Mouse (Mus musculus): ENCODE data around the gene Ppp1r1b. TPM values are rescaled to one million over a fixed set of nuclear protein-coding genes. Genes with fewer than 3 reads are reported as not detected.

The Ppp1r1b gene
- polyA plus RNA-seq, 2 experiments = 0.04 to 0.17 TPM

GRCm38 (mm10) chr11:98360866-98361521, 12.8 kb downstream of the Ppp1r1b start:
- Histone ChIP-seq H3K36me3 (replicated peaks; ENCODE audit: control insufficient read depth, insufficient read depth, low read depth) (no peaks in the 10 kb centered on the region), H3K9ac (replicated peaks) (no peak overlapping the region), H3K9me3 (ENCODE audit: control insufficient read depth, low read length) (no peaks in the 10 kb centered on the region), H3K27ac (no peak overlapping the region), H3K4me1 (replicated peaks; ENCODE audit: control insufficient read depth in 2 of 2, insufficient read depth in 2 of 2, low read length in 1 of 2) (peaks cover 9 to 19% of the 10 kb centered on the region in 2 experiments), H3K4me3 (ENCODE audit: insufficient read depth in 1 of 2, low read depth in 2 of 2, low read length in 2 of 2) (no peak overlapping the region), H3K4me2 (ENCODE audit: low read depth) (no peak overlapping the region), H3K27me3 (ENCODE audit: control insufficient read depth, insufficient read depth, low read length) (no peaks in the 10 kb centered on the region)
- TF ChIP-seq EP300 (IDR thresholded peaks at IDR 0.05; ENCODE audit: low read depth) (no peak), CTCF (IDR thresholded peaks at IDR 0.05; ENCODE audit: low read depth) (no peak)
- 53% methylated on average over 9 of the region's 9 CpGs for WGBS (ENCODE audit: insufficient replicate concordance)
- no peak for DNase-seq (ENCODE audit: low read depth in 3 of 3, low spot score in 3 of 3)
- no peak for ATAC-seq (ENCODE audit: insufficient read depth)

GRCm38 (mm10) chr11:98363817-98364216, 15.6 kb downstream of the Ppp1r1b start:
- ATAC-seq (ENCODE audit: insufficient read depth) (no peak), DNase-seq (ENCODE audit: low read depth in 3 of 3, low spot score in 3 of 3) (no peak)
- no peak overlapping the region for H3K9ac ChIP-seq (replicated peaks)
- H3K27ac ChIP-seq = no peak overlapping the region
- H3K9me3 ChIP-seq (ENCODE audit: control insufficient read depth, low read length) = no peaks in the 10 kb centered on the region
- TF ChIP-seq EP300 (IDR thresholded peaks at IDR 0.05; ENCODE audit: low read depth) (no peak), CTCF (IDR thresholded peaks at IDR 0.05; ENCODE audit: low read depth) (no peak)
- no peak overlapping the region for H3K4me2 ChIP-seq (ENCODE audit: low read depth)
- H3K4me1 ChIP-seq (replicated peaks; ENCODE audit: control insufficient read depth in 2 of 2, insufficient read depth in 2 of 2, low read length in 1 of 2) = peaks cover 3 to 7% of the 10 kb centered on the region in 2 experiments; a peak in 3 of 4 replicates
- no peaks in the 10 kb centered on the region for H3K27me3 ChIP-seq (ENCODE audit: control insufficient read depth, insufficient read depth, low read length)
- H3K4me3 ChIP-seq (ENCODE audit: insufficient read depth in 1 of 2, low read depth in 2 of 2, low read length in 2 of 2) = no peak overlapping the region
- no peaks in the 10 kb centered on the region for H3K36me3 ChIP-seq (replicated peaks; ENCODE audit: control insufficient read depth, insufficient read depth, low read depth)
- WGBS (ENCODE audit: insufficient replicate concordance) = 78% methylated on average over 5 of the region's 5 CpGs

DNA sequence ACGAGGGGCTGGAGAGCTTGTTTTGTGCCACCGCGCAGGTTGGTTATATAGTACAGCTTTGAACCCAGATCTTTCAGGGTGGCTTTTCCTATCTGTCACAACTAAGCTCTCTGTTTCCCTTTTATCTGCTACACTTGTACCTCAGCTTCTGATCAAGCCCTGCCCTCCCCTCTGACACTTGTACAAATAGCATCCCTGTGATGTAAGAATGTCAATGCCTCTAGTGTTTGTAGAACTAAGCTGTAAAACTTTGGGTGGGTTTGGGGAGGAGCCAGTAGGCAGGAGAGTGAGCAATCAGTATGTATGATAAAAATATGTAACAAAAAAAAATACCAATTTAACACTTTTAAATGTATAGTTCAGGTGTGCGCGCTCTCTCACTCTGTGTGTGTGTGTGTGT, 16.2 kb downstream of the Ppp1r1b start:
- no peaks in the 10 kb centered on the region for H3K36me3 ChIP-seq (replicated peaks; ENCODE audit: control insufficient read depth, insufficient read depth, low read depth)
- ATAC-seq (ENCODE audit: insufficient read depth) (no peak), DNase-seq (ENCODE audit: low read depth in 3 of 3, low spot score in 3 of 3) (no peak)
- H3K4me2 ChIP-seq (ENCODE audit: low read depth) = no peak overlapping the region
- no peak for TF ChIP-seq EP300 (IDR thresholded peaks at IDR 0.05; ENCODE audit: low read depth)
- no peak for TF ChIP-seq CTCF (IDR thresholded peaks at IDR 0.05; ENCODE audit: low read depth)
- peaks cover under 1 to 1% of the 10 kb centered on the region in 2 experiments; a peak in 2 of 4 replicates for H3K4me1 ChIP-seq (replicated peaks; ENCODE audit: control insufficient read depth in 2 of 2, insufficient read depth in 2 of 2, low read length in 1 of 2)
- H3K9me3 ChIP-seq (ENCODE audit: control insufficient read depth, low read length) = no peaks in the 10 kb centered on the region
- no peak overlapping the region for H3K9ac ChIP-seq (replicated peaks)
- no peaks in the 10 kb centered on the region for H3K27me3 ChIP-seq (ENCODE audit: control insufficient read depth, insufficient read depth, low read length)
- WGBS (ENCODE audit: insufficient replicate concordance) = 86% methylated on average over 5 of the region's 5 CpGs
- no peak overlapping the region for H3K4me3 ChIP-seq (ENCODE audit: insufficient read depth in 1 of 2, low read depth in 2 of 2, low read length in 2 of 2)
- H3K27ac ChIP-seq = no peak overlapping the region

DNA sequence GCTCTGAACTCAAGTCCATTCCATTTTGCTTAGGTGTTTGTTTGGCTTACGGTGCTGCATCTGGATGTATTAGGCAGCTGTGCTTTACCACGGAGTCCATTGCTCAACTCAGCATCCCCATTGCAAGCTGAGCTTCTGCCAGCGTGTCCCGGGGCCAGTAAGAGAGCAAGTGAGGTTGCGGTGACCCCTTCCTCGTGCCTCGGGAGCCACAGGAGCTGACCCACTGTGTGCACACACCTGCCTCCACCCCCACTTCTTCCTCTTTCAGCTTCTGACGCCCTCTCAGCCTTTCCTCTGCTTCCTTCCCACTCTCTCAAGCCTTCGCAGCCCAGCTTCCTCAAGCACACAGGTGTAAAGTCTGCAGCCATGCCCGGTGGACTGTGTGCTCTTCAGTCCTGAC, 18.1 kb downstream of the Ppp1r1b start:
- H3K27me3 ChIP-seq (ENCODE audit: control insufficient read depth, insufficient read depth, low read length) = no peaks in the 10 kb centered on the region
- H3K4me3 ChIP-seq (ENCODE audit: insufficient read depth in 1 of 2, low read depth in 2 of 2, low read length in 2 of 2) = no peak overlapping the region
- no peak overlapping the region for H3K4me2 ChIP-seq (ENCODE audit: low read depth)
- TF ChIP-seq EP300 (IDR thresholded peaks at IDR 0.05; ENCODE audit: low read depth) = no peak
- TF ChIP-seq CTCF (IDR thresholded peaks at IDR 0.05; ENCODE audit: low read depth) = no peak
- DNase-seq (ENCODE audit: low read depth in 3 of 3, low spot score in 3 of 3) (no peak), ATAC-seq (ENCODE audit: insufficient read depth) (no peak)
- 44% methylated on average over 10 of the region's 10 CpGs for WGBS (ENCODE audit: insufficient replicate concordance)
- H3K36me3 ChIP-seq (replicated peaks; ENCODE audit: control insufficient read depth, insufficient read depth, low read depth) = no peaks in the 10 kb centered on the region
- H3K27ac ChIP-seq = no peak overlapping the region
- no peaks in the 10 kb centered on the region for H3K4me1 ChIP-seq (replicated peaks; ENCODE audit: control insufficient read depth in 2 of 2, insufficient read depth in 2 of 2, low read length in 1 of 2)
- H3K9ac ChIP-seq (replicated peaks) = no peak overlapping the region
- no peaks in the 10 kb centered on the region for H3K9me3 ChIP-seq (ENCODE audit: control insufficient read depth, low read length)

- no peak overlapping the region for H3K4me2 ChIP-seq (ENCODE audit: low read depth)
These were observed 19.1 kb downstream of the Ppp1r1b start for GRCm38 (mm10) chr11:98367171-98367862.

More at GRCm38 (mm10) chr11:98367171-98367862, 19.1 kb downstream of the Ppp1r1b start:
- no peaks in the 10 kb centered on the region for H3K4me1 ChIP-seq (replicated peaks; ENCODE audit: control insufficient read depth in 2 of 2, insufficient read depth in 2 of 2, low read length in 1 of 2)
- no peaks in the 10 kb centered on the region for H3K27me3 ChIP-seq (ENCODE audit: control insufficient read depth, insufficient read depth, low read length)
- H3K9ac ChIP-seq (replicated peaks) = no peak overlapping the region
- no peak overlapping the region for H3K27ac ChIP-seq
- TF ChIP-seq CTCF (IDR thresholded peaks at IDR 0.05; ENCODE audit: low read depth) = no peak
- TF ChIP-seq EP300 (IDR thresholded peaks at IDR 0.05; ENCODE audit: low read depth) = no peak
- DNase-seq (ENCODE audit: low read depth in 3 of 3, low spot score in 3 of 3) (no peak), ATAC-seq (ENCODE audit: insufficient read depth) (no peak)
- no peaks in the 10 kb centered on the region for H3K36me3 ChIP-seq (replicated peaks; ENCODE audit: control insufficient read depth, insufficient read depth, low read depth)
- H3K9me3 ChIP-seq (ENCODE audit: control insufficient read depth, low read length) = no peaks in the 10 kb centered on the region
- no peak overlapping the region for H3K4me3 ChIP-seq (ENCODE audit: insufficient read depth in 1 of 2, low read depth in 2 of 2, low read length in 2 of 2)
- 63% methylated on average over 10 of the region's 10 CpGs for WGBS (ENCODE audit: insufficient replicate concordance)
